Mouse (Mus musculus) thymus, adult 2 months (tissue): ENCODE measurements at regions not wholly inside any gene's neighbourhood (a gene's known extent, or its start where the extent isn't known, plus 50 kb on each side); places are given as distances from the start of the nearest gene placed in this dataset.

Source experiments
- DNase-seq: peaks from one replicate; pipeline ENCODE4 v3.0.0; 2021
- H3K27ac ChIP-seq: fragments of 200-500 bp; 2 replicates; pipeline ENCODE4 v1.5.1; 2012; ENCODE audit warnings: low read length, control low read depth; ENCODE audit not compliant: control insufficient read depth, insufficient read depth
- H3K27me3 ChIP-seq: fragments of 200-500 bp; 2 replicates; pipeline ENCODE4 v1.6.1; 2012; ENCODE audit warnings: mild to moderate bottlenecking, low read length, moderate library complexity, mixed read lengths; ENCODE audit not compliant: control insufficient read depth, insufficient read depth
- H3K36me3 ChIP-seq: fragments of 200-500 bp; 2 replicates; pipeline ENCODE4 v1.6.1; 2012; ENCODE audit warnings: mild to moderate bottlenecking, low read length, moderate library complexity; ENCODE audit not compliant: control insufficient read depth, insufficient read depth
- H3K4me1 ChIP-seq: fragments of 200-500 bp; replicated peaks from 2 replicates; pipeline ENCODE4 v1.6.1; 2012; ENCODE audit warnings: low read length; ENCODE audit not compliant: control insufficient read depth, insufficient read depth
- H3K4me3 ChIP-seq: fragments of 200-500 bp; 2 replicates; pipeline ENCODE4 v1.5.1; 2012; ENCODE audit warnings: mild to moderate bottlenecking, low read length, control low read depth, moderate library complexity; ENCODE audit not compliant: control insufficient read depth, insufficient read depth
- CTCF ChIP-seq: fragments of 200-500 bp; IDR thresholded peaks from 2 replicates; pipeline ENCODE4 v1.5.1; 2012; ENCODE audit warnings: mild to moderate bottlenecking, control low read depth, low read length, moderate library complexity, borderline replicate concordance; ENCODE audit not compliant: control insufficient read depth, poor library complexity, insufficient read depth; ENCODE audit errors: extremely low read depth
- POLR2A ChIP-seq: fragments of 200-500 bp; IDR thresholded peaks from 2 replicates; pipeline ENCODE4 v1.6.1; 2012; ENCODE audit warnings: mild to moderate bottlenecking, low read length, control low read depth, moderate library complexity; ENCODE audit not compliant: control insufficient read depth, poor library complexity, insufficient read depth; ENCODE audit errors: extremely low read depth
- WGBS: fragments of 180-500 bp; shearing (Covaris S2); methylation state at CpG from one replicate; pipeline ENCODE4 v1.1.7; 2018; 5-methylcytosine and 5-hydroxymethylcytosine counted together

GRCm38 (mm10) chr2:71652261-71652801, 93.1 kb upstream of the Itga6 start:
- 37% methylated on average over 9 of the region's 9 CpGs for WGBS
- Histone ChIP-seq H3K27me3 (no peaks in the 10 kb centered on the region), H3K4me3 (peak overlapping the region; percentile 25; the same call in 1 of the 2 replicates), H3K27ac (no peak overlapping the region; the same call in 1 of the 2 replicates), H3K36me3 (no peaks in the 10 kb centered on the region), H3K4me1 (peaks cover 16% of the 10 kb centered on the region)
- TF ChIP-seq POLR2A (no peak), CTCF (no peak)
- peak; percentile 51 for DNase-seq

DNA sequence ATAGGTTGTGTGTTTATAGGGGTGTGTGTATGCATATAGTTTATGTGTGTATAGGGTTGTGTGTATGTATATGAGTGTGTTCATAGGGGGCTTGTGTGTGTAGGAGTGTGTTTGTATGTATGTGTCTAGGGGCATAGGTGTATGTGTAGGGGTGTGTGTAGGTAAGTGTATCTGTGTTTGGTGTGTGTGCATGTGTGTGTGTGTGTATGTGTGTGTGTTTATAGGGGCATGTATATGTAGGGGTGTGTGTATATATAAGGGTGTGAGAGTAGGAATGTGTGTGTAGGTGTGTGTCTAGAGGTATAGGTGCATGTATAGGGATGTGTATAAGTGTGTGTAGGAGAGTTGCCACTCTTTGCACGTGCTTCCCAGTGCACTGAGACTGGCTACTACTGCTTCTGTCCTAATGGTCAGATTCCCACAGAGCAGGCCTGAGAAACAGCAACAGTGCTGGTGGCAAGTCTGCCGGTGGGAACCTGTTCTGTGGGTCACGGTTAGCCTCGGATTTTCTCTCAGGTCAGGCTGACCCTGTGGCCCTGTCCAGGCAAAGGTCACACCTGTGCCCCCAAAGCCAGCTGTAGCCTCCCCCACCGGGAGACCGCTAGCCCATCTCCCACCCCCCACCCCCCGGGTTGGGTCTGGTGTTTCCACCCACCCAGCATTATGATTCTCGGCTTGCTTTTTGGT, 90.5 kb upstream of the Itga6 start:
- peaks cover 16% of the 10 kb centered on the region for H3K4me1 ChIP-seq
- 78% methylated on average over 8 of the region's 8 CpGs for WGBS
- no peak for DNase-seq

GRCm38 (mm10) chr2:71655504-71656390, 89.7 kb upstream of the Itga6 start:
- Histone ChIP-seq H3K27me3 (no peaks in the 10 kb centered on the region), H3K4me3 (peak overlapping the region; percentile 27), H3K27ac (no peak overlapping the region), H3K36me3 (no peaks in the 10 kb centered on the region), H3K4me1 (peaks cover 16% of the 10 kb centered on the region)
- 16% methylated on average over 19 of the region's 19 CpGs for WGBS
- no peak for DNase-seq
- TF ChIP-seq CTCF (no peak), POLR2A (no peak)

More for the DNA sequence above, 90.5 kb upstream of the Itga6 start:
- TF ChIP-seq CTCF (no peak), POLR2A (no peak)
- H3K36me3 ChIP-seq = no peaks in the 10 kb centered on the region
- H3K27ac ChIP-seq = no peak overlapping the region
- no peaks in the 10 kb centered on the region for H3K27me3 ChIP-seq
- H3K4me3 ChIP-seq = no peak overlapping the region

GRCm38 (mm10) chr2:71656611-71657244, 88.7 kb upstream of the Itga6 start:
- WGBS = 69% methylated on average over 8 of the region's 8 CpGs
- DNase-seq = no peak
- TF ChIP-seq CTCF (no peak), POLR2A (no peak)
- Histone ChIP-seq H3K27ac (no peak overlapping the region), H3K4me1 (peaks cover 16% of the 10 kb centered on the region), H3K36me3 (no peaks in the 10 kb centered on the region), H3K4me3 (no peak overlapping the region), H3K27me3 (no peaks in the 10 kb centered on the region)

GRCm38 (mm10) chr2:71661438-71661837, 84.0 kb upstream of the Itga6 start:
- Histone ChIP-seq H3K4me1 (peaks cover 11% of the 10 kb centered on the region), H3K36me3 (no peaks in the 10 kb centered on the region), H3K27ac (no peak overlapping the region), H3K4me3 (no peak overlapping the region), H3K27me3 (no peaks in the 10 kb centered on the region)
- TF ChIP-seq POLR2A (no peak), CTCF (no peak)
- no peak for DNase-seq

GRCm38 (mm10) chr2:71661986-71662385, 83.4 kb upstream of the Itga6 start:
- Histone ChIP-seq H3K27ac (no peak overlapping the region), H3K36me3 (no peaks in the 10 kb centered on the region), H3K4me1 (peaks cover 16% of the 10 kb centered on the region), H3K27me3 (no peaks in the 10 kb centered on the region), H3K4me3 (no peak overlapping the region)
- no peak for DNase-seq
- no peak for TF ChIP-seq POLR2A
- no peak for TF ChIP-seq CTCF
- 44% methylated on average over 5 of the region's 5 CpGs for WGBS
